Mouse (Mus musculus) effector memory CD4-positive, alpha-beta T cell, adult 7 months (primary cell): ENCODE data around the gene Aifm1. TPM values are rescaled to one million over a fixed set of nuclear protein-coding genes. Genes with fewer than 3 reads are reported as not detected.

Experiments
- polyA plus RNA-seq: library from polyadenylated mRNA; unstranded; fragments of 100-300 nt; shearing (Covaris generic); gene quantifications from one replicate; pipeline ENCODE4 v1.2.1, GENCODE M21; 2017

Aifm1 gene
- 27.2 TPM for polyA plus RNA-seq

DNA sequence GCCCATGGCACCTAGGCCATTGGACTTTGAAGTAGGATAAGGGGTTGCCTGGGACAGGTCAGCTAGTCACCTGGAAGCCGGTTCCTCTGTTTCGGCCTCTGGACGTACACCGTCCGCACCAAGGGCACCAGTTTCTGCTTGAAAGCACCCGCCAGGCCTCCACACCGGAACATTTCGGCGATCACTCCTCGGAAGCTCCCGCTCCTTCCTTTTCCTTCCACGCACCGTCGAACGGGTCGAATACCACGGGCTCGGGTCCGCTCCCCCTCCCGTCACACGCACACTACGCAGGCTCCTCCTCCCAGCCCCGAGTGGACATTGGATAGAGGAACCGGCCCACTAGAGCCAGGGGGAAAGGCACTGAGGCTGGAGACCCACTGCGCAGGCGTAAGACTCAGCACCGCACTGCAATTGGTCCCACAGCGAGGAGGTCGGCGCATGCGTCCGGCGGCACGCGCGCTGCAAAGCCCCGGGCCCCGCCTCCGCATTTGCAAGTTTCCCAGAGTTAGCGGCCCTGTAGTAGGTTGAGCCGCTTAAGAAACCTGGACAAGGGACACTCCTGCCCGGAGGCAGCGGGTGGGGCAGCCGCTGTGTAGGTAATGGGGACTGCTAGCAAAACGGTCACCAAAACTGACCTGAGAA lies at the start of gene Aifm1:
Gene Aifm1, minus strand, starts transcription at position 398 of the 642 bp plus-strand sequence.

DNA sequence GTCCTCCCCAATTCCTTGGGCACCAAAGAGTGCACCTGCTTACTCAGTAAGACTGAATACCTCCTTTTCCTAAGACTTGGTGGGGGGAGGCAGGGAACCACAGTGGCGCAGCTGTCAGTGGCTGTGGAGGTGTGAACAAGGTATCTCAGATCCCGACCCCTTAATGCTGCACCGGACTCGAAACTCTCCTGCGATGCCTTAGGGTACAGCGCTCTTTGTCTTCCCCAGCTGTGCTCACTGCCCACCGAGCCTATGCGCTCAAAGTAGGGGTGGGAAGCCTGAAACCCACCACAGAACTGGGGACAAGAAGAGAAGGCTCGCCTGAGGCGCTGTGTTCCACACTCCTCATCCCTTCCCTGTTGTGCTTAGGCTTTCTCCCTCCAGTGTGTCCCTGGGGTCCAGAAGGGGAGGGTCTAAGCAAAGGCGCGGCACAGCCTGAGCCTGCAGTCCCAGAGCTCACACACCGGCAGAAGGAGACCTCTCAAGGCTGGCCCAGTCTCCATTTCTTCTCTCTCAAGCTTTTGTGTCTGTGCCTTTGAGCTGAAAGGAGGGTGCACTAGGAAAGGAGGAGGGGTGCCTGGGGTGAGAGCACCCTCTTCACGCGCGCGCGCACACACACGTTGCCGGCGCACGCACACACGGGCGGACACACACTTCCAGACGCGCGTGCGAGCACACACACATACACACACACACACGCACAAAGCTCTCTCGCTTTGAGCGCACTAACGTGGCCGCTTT lies 5.6 kb upstream of the Aifm1 start, which contains the start of gene Rab33a:
Gene Rab33a, plus strand, starts transcription at position 478 of the 741 bp plus-strand sequence.

DNA sequence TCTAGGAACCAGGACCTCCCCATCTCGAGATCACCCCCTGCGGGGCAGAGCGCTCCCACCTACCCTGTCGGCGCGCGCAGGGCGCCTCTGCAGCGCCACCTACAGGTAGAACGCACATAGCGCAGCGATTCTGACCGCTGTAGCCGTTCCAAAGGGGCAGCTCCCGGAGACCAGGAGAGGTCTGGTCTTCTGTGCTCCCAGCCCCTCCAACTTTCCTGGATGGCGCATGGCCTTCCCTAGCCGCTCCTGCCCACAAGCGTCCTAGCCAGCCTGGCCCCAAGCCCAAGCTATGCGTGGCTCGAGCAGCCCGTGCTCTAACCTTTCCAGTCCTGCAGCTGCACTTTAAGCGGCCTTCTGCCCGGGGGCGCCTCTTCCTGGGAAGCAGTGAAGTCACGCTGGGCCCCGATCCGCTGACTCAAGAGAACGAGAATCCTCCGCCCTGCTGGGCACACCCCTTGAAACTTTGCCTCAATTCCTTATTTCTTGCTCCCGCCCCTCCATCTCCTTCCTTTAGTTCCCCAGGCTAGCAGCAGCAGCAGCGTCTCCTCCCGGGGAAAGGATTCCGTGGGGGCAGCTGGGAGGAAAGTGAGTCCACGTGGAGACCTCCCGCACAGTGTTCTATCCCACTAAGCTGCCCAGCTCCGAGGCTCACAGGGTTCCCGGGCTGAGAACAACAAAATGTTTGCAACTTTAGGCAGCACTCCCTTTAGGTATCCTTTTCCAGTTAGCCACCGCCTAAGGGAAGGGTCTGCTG lies 50.4 kb downstream of the Aifm1 start, which contains the start of gene Elf4:
Gene Elf4, minus strand, starts transcription at position 379 of the 754 bp plus-strand sequence.

Other genes starting within 250 kb of the Aifm1 start
- 2.3 TPM for gene Bcorl1, start 172.2 kb downstream of the Aifm1 start, polyA plus RNA-seq
- gene Elf4, start 50.4 kb downstream of the Aifm1 start, polyA plus RNA-seq: 59.0 TPM
- 0.33 TPM for gene Rab33a, start 5.7 kb upstream of the Aifm1 start, polyA plus RNA-seq
- gene Zfp280c, start 80.9 kb upstream of the Aifm1 start, polyA plus RNA-seq: 7.9 TPM
- gene Slc25a14, start 109.8 kb upstream of the Aifm1 start, polyA plus RNA-seq: 3.8 TPM
- gene Gpr119, start 160.9 kb upstream of the Aifm1 start, polyA plus RNA-seq: not detected
- 16.2 TPM for gene Rbmx2, start 181.4 kb upstream of the Aifm1 start, polyA plus RNA-seq